Mouse (Mus musculus) heart, embryonic 12.5 days (tissue): ENCODE data around the gene Syn3. TPM values are rescaled to one million over a fixed set of nuclear protein-coding genes. Genes with fewer than 3 reads are reported as not detected.

Experiments
- ATAC-seq: fragments of 200-750 bp; cut with Nextera tagmentation; 2 replicates; pipeline ENCODE4 v1.8.0; 2017; ENCODE audit warnings: moderate TSS enrichment, moderate library complexity; ENCODE audit not compliant: insufficient number of reproducible peaks, low FRiP score
- H3K27ac ChIP-seq: fragments of 300-500 bp; sonication (generic); 2 replicates; pipeline ENCODE4 v1.5.1; 2016; ENCODE audit warnings: mild to moderate bottlenecking, moderate library complexity; ENCODE audit not compliant: poor library complexity, severe bottlenecking
- H3K27me3 ChIP-seq: fragments of 300-500 bp; sonication (generic); replicated peaks from 2 replicates; pipeline ENCODE4 v1.6.1; 2016; ENCODE audit warnings: mild to moderate bottlenecking, moderate library complexity
- H3K36me3 ChIP-seq: fragments of 300-500 bp; sonication (generic); 2 replicates; pipeline ENCODE4 v1.6.1; 2016; ENCODE audit warnings: mild to moderate bottlenecking, moderate library complexity
- H3K4me1 ChIP-seq: fragments of 300-500 bp; sonication (generic); replicated peaks from 2 replicates; pipeline ENCODE4 v1.6.1; 2016; ENCODE audit warnings: mild to moderate bottlenecking
- H3K4me2 ChIP-seq: fragments of 300-500 bp; sonication (generic); 2 replicates; pipeline ENCODE4 v1.6.1; 2016; ENCODE audit warnings: mild to moderate bottlenecking, moderate library complexity
- H3K4me3 ChIP-seq: fragments of 300-500 bp; sonication (generic); 2 replicates; pipeline ENCODE4 v1.5.1; 2016; ENCODE audit warnings: mild to moderate bottlenecking
- H3K9ac ChIP-seq: fragments of 300-500 bp; sonication (generic); 2 replicates; pipeline ENCODE4 v1.6.1; 2016; ENCODE audit warnings: mild to moderate bottlenecking, moderate library complexity
- H3K9me3 ChIP-seq: fragments of 300-500 bp; sonication (generic); replicated peaks from 2 replicates; pipeline ENCODE4 v1.6.1; 2016; ENCODE audit warnings: mild to moderate bottlenecking, moderate library complexity
- WGBS: fragments of 180-500 bp; shearing (Covaris S2); methylation state at CpG from one replicate; pipeline ENCODE4 v1.1.7; 2016; 5-methylcytosine and 5-hydroxymethylcytosine counted together
- polyA plus RNA-seq: library from polyadenylated mRNA; unstranded; fragments of >200 nt; fragmentation: Nextera tagmentation; extraction: Ambion mirVana; gene quantifications from 2 replicates; pipeline ENCODE4 v1.2.1, GENCODE M21; 2016

Syn3 gene
- polyA plus RNA-seq, 1 experiment from 2014 or later = 1.5 TPM

DNA sequence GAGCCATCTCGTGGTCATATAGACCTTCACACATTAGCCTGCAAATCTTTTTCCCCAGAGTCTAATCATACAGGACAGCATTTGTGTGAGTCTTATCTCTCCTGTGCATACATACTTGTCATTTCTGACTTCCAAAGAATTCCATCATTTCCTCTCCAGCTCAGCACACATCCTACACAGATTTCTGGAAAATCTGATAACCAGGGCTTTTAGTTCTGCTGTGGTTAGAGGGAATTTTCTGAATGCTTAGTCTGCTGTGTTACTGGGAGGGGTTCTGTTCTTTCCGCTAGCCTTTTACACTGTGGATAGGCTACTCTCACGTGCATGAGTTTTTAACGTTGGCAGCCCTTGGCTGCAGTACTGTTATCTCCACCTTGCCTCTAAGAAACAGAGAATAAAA lies 91.7 kb downstream of the Syn3 start:
- ATAC-seq = peak; percentile 33; the same call in 1 of the 2 replicates
- WGBS = 17% methylated on average over 4 of the region's 4 CpGs
- Histone ChIP-seq H3K27me3 (no peaks in the 10 kb centered on the region), H3K36me3 (no peaks in the 10 kb centered on the region), H3K4me2 (no peak overlapping the region), H3K27ac (0 out of 2 replicates have a peak overlapping the region, but pooled peaks have one; percentile 0), H3K4me3 (no peak overlapping the region), H3K9ac (no peak overlapping the region), H3K4me1 (peaks cover 10% of the 10 kb centered on the region), H3K9me3 (no peaks in the 10 kb centered on the region)

DNA sequence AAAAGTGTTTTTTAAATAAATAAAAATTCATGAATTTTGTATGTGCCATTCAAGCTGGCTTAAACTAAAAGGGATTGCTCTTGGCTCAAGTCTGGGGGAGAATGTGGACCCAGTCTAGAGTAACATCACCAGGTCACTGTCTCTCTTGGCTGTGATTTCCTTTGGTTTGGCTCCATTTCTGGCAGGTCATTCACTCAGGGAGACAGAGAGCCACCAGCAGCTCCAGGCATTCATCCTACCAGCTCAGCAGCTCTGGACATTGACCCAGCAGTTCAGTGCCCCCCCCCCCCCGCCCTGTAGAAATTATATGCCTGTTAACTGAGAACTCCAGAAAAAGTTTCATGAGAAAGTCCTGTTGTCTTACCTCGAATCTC lies 100.4 kb downstream of the Syn3 start:
- Histone ChIP-seq H3K4me1 (no peaks in the 10 kb centered on the region), H3K4me2 (no peak overlapping the region), H3K27ac (no peak overlapping the region), H3K9ac (no peak overlapping the region), H3K36me3 (no peaks in the 10 kb centered on the region), H3K9me3 (0 out of 2 replicates have a peak, but pooled peaks cover 3% of the 10 kb centered on the region), H3K27me3 (no peaks in the 10 kb centered on the region), H3K4me3 (no peak overlapping the region)
- 62% methylated on average over 2 of the region's 2 CpGs for WGBS
- no peak for ATAC-seq

DNA sequence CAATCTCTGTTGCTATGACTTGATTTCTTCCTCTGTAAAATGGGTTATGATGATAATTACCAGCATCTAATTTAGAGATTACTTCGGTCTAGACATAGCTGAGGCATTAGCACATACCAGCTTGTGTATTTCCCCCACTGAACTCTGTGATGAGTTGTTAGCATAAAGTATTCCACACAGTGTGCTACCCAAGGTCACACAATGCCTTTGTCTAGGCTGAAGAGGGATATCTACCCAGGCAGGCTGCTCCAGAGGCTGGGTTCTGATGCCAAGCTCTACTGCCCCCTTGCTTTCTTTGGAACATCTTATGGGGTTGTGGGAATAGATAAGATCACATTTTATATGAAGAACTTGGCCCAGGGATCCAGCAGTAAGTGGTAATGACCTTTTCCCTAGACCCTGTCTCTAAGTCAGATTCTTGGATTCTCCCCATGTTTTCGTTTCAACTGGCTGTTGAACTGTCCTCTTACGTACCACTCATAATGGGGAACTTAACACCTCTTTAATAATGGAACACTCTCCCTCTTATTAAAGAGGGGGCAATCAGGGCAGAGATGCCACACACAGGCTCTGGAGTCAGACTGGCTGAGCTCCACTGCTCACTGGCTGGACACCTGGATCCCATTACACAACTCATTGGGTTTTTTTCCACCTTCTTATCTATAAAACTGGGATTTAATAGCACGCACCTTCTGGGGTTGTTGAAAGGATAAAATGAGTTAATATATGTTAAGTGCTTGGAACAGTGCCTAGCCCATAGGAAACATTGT lies 100.9 kb downstream of the Syn3 start:
- Histone ChIP-seq H3K4me1 (no peaks in the 10 kb centered on the region), H3K4me3 (no peak overlapping the region), H3K9ac (no peak overlapping the region), H3K9me3 (0 out of 2 replicates have a peak, but pooled peaks cover 3% of the 10 kb centered on the region), H3K27ac (no peak overlapping the region), H3K36me3 (no peaks in the 10 kb centered on the region), H3K27me3 (no peaks in the 10 kb centered on the region), H3K4me2 (no peak overlapping the region)
- 75% methylated on average over 4 of the region's 4 CpGs for WGBS
- ATAC-seq = no peak

DNA sequence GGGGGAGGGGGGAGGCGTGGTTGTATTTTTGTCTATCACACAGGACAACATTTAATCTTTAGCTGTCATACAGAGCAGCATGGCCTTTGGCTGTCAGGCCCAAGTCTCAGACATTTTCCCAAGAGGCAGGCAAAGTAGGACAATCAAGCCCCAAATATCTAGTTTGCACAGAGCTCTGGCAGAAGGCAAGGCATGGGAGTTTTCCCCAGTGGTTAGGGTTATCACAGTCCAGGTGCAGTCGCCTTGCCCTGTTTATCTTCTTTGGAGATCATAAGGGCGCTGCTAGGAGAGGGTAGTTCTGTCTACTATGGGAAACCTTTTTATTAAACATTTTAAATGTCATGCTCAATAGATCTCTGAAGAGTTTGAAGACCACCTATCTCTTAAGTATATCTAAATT lies 106.3 kb downstream of the Syn3 start:
- 75% methylated on average over 3 of the region's 3 CpGs for WGBS
- Histone ChIP-seq H3K9ac (no peak overlapping the region), H3K36me3 (no peaks in the 10 kb centered on the region), H3K27me3 (no peaks in the 10 kb centered on the region), H3K27ac (no peak overlapping the region), H3K9me3 (0 out of 2 replicates have a peak, but pooled peaks cover 3% of the 10 kb centered on the region), H3K4me2 (no peak overlapping the region), H3K4me3 (no peak overlapping the region), H3K4me1 (peaks cover 13% of the 10 kb centered on the region)
- no peak for ATAC-seq

DNA sequence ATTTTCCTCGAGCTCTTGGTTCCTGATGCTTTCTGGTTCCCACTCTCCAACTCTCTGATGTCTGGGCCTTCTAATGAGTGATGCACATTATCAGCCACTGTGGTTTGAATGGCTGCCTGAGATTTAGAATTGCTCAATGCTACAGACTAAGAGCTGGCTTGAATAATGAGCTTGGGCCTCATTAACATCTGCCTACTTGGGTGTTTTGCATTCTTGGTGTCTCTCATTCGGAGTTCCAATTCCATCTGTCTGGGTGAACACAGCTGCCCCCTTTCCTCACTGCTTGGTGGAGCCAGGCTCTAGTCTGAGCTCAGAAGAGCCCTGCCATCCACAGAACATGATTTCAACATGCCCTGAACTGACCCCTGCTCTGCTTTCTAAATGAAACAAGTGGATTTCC lies 108.8 kb downstream of the Syn3 start:
- Histone ChIP-seq H3K4me3 (no peak overlapping the region), H3K4me2 (no peak overlapping the region), H3K4me1 (peaks cover 26% of the 10 kb centered on the region), H3K27me3 (no peaks in the 10 kb centered on the region), H3K36me3 (no peaks in the 10 kb centered on the region), H3K27ac (no peak overlapping the region), H3K9me3 (0 out of 2 replicates have a peak, but pooled peaks cover 3% of the 10 kb centered on the region), H3K9ac (no peak overlapping the region)
- no peak for ATAC-seq
- 62% methylated on average over 2 of the region's 2 CpGs for WGBS

DNA sequence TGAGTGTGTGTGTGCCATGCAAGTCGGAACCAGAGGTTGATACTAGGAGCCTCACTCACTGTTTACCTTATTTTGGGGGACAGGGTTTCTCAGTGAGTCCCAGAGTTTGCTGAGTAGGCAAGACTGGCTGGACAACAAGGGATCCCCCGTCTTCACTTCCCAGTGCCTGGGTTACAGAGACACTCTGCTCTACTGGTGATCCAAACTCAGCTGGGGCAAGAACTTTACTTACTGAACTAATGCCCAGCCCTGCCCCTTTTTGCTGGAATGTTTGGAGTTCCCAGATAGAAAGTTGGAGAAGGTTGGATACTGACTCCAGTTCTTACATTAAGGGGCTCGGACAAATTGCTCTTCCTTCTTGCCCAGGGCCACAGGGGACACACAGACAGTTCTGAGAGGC lies 109.3 kb downstream of the Syn3 start:
- no peak overlapping the region for H3K27ac ChIP-seq
- no peak overlapping the region for H3K9ac ChIP-seq
- WGBS = 82% methylated on average over 3 of the region's 3 CpGs
- no peak overlapping the region for H3K4me3 ChIP-seq
- ATAC-seq = no peak
- H3K27me3 ChIP-seq = no peaks in the 10 kb centered on the region
- no peak overlapping the region for H3K4me2 ChIP-seq
- H3K36me3 ChIP-seq = no peaks in the 10 kb centered on the region
- H3K4me1 ChIP-seq = peaks cover 26% of the 10 kb centered on the region
- H3K9me3 ChIP-seq = no peaks in the 10 kb centered on the region

DNA sequence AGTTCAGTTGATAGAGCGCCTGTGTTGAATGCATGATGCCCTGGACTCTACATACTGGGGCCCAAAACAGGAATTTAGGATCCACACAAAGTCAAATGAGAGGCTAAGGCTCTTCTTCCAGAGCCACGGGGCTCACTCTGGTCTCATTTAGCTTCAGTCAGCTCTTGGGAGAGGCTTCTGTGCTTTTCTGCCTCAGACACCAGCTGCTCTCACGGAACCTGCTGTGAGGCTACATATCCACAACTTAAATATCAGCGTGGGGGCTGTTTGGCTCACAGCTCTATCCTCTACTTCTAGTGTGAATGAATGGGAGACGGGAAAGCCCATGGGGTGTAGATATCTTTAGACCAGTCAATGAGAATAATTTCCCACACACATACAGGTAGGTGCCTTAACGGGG lies 109.9 kb downstream of the Syn3 start:
- Histone ChIP-seq H3K36me3 (no peaks in the 10 kb centered on the region), H3K27me3 (no peaks in the 10 kb centered on the region), H3K4me3 (no peak overlapping the region), H3K9me3 (no peaks in the 10 kb centered on the region), H3K27ac (no peak overlapping the region), H3K9ac (no peak overlapping the region), H3K4me1 (peaks cover 26% of the 10 kb centered on the region), H3K4me2 (no peak overlapping the region)
- 72% methylated on average over 6 of the region's 6 CpGs for whole genome bisulfite sequencing
- ATAC-seq = no peak

DNA sequence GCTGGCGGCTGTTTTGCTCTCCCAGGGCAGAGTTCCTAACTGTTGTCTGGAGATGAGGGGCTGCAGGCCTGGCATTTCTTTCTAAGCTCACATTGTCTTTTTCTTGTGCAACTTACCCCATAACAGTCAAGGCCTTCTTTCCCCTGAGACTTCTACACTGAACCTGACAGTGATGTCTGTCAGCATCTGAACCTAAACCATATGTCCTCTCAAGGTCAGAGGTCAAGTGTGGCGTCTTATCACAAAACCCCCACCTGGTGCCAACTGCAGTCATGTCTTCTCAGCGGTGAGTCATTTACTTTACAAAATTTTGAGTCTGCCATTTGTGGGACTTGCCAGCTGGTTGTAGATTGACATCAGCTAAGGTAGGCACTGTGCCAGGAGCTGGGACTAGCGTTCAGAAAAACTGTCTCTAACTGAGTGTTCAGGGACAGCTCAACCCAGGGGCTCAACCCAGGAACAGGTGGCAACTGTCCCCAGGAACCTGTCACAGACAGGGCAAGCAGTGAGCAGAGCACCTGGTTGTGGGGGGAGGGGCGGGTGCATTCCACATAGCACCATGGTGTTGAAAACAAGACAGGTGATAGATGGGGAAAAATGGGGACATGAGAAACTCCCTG lies 110.8 kb downstream of the Syn3 start:
- no peak for ATAC-seq
- Histone ChIP-seq H3K4me3 (no peak overlapping the region), H3K27me3 (no peaks in the 10 kb centered on the region), H3K4me2 (no peak overlapping the region), H3K9ac (no peak overlapping the region), H3K27ac (no peak overlapping the region), H3K9me3 (no peaks in the 10 kb centered on the region), H3K36me3 (no peaks in the 10 kb centered on the region), H3K4me1 (peaks cover 26% of the 10 kb centered on the region)
- 44% methylated on average over 5 of the region's 5 CpGs for WGBS

DNA sequence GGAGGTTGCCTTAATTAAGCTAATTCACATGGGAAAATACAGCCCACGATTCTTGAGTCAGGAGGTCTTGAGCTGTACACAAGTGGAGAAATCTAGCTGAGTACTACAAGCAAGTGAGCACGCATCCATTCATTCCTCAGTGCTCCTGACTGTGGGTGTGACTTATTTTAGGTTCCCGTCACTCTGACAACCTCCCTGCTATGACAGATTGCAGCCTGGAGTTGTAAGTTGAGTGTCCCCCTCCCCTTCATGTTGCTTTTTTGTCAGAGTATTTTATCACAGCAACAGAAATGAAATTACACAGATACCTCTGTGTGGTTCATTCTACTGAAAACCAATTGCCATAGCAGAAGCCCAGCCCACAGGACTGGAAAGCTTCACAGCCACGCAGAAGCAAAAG lies 112.5 kb downstream of the Syn3 start:
- no peaks in the 10 kb centered on the region for H3K36me3 ChIP-seq
- H3K27me3 ChIP-seq = no peaks in the 10 kb centered on the region
- H3K4me2 ChIP-seq = no peak overlapping the region
- no peak overlapping the region for H3K4me3 ChIP-seq
- H3K4me1 ChIP-seq = peaks cover 31% of the 10 kb centered on the region
- no peak for ATAC-seq
- 54% methylated on average over 4 of the region's 4 CpGs for WGBS
- H3K9ac ChIP-seq = no peak overlapping the region
- no peak overlapping the region for H3K27ac ChIP-seq
- no peaks in the 10 kb centered on the region for H3K9me3 ChIP-seq

DNA sequence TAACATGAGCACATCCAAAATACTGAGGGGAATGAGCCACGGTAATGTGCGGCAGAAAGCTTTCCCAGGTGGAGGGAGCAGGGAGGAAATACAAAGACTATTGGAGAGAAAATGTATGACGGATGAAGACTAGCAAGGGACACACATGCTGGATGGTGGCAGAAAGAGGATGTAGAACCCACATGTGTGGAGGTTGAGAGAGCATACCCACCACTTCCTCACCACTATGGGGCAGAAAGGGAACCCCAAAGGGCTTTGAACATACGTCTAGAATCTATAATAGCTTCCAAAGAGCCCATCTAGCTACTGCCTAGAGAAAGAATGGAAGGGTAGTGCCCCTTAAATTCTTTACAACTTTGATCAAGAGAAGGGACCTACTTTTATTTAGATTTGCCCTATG lies 113.0 kb downstream of the Syn3 start:
- H3K9me3 ChIP-seq = no peaks in the 10 kb centered on the region
- no peak for ATAC-seq
- H3K27ac ChIP-seq = no peak overlapping the region
- no peaks in the 10 kb centered on the region for H3K36me3 ChIP-seq
- no peaks in the 10 kb centered on the region for H3K27me3 ChIP-seq
- H3K4me3 ChIP-seq = no peak overlapping the region
- no peak overlapping the region for H3K4me2 ChIP-seq
- H3K4me1 ChIP-seq = peaks cover 36% of the 10 kb centered on the region
- WGBS = 80% methylated on average over 4 of the region's 4 CpGs
- no peak overlapping the region for H3K9ac ChIP-seq

DNA sequence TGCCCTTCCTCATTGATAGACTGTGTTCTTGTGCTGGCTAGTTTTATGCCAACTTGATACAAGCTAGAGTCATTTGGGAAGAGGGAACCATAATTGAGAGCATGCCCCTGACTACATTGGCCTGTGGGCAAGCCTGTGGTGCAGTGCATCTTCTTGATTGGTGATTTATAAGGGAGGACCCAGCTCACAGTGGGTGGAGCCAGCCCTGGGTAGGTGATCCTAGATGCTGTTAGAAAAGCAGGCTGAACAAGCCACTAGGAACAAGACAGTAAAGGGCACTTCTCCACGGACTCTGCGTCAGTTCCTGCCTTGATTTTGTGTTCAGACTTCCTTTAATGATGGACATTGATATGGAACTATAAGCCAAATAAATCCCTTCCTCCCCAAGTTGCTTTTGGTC lies 114.0 kb downstream of the Syn3 start:
- Histone ChIP-seq H3K4me1 (peaks cover 38% of the 10 kb centered on the region), H3K4me2 (no peak overlapping the region), H3K27ac (no peak overlapping the region), H3K9me3 (no peaks in the 10 kb centered on the region), H3K36me3 (no peaks in the 10 kb centered on the region), H3K4me3 (no peak overlapping the region), H3K27me3 (no peaks in the 10 kb centered on the region), H3K9ac (no peak overlapping the region)
- no peak for ATAC-seq
- 87% methylated on average over 2 of the region's 2 CpGs for WGBS

DNA sequence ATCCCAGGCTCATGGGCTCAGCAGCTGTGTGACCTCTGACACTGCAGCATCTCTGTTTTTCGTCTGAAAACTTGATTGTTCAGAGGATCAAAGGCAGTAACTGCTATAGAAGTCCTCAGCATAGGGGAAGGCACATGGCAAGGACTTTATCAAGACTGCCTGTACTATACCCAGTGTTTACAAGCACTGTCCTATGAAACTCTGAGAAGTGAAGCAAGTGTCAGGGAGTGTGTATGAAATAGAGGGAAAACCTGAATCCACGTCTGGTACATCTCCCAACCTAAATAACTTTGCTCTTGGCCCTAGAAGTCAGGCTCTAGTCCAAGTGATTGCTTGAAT lies 116.8 kb downstream of the Syn3 start:
- ATAC-seq = no peak
- Histone ChIP-seq H3K4me1 (peaks cover 21% of the 10 kb centered on the region), H3K27me3 (no peaks in the 10 kb centered on the region), H3K4me2 (no peak overlapping the region), H3K9me3 (no peaks in the 10 kb centered on the region), H3K36me3 (no peaks in the 10 kb centered on the region), H3K4me3 (no peak overlapping the region), H3K27ac (no peak overlapping the region), H3K9ac (no peak overlapping the region)
- WGBS = 31% methylated on average over 2 of the region's 2 CpGs
